In the genomic region with DNA sequence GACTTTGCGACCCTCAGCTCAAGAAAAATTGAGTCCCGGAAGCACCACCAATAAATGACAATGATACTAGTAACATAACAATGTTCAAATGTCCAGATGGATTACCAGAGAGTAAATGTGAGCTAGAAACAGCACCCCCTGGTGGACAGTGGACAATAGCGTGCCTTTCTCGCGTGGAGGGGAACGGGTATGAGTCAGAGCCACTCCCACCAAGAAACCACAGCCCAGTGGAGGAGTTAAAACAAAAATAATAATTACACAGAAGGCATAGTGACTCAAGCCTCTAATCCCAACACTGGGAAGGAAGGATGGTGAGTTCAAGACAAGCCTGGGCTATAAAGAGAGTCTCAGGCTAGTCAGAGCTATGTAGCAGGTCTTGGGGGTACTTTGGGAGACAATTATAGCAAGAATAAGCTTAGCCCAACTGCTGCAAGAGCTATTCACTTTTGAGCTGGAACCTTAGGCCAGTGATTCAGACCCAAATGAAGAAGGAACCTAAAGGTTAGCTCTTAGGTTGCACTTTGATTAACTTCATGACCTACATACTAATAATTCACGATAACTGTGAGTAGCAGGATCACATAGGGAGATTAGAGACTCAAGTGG, we compare ENCODE assay signal across 8 mouse cellular contexts. TPM values are rescaled to one million over a fixed set of nuclear protein-coding genes. Genes with fewer than 3 reads are reported as not detected.
DNase-seq lines count a peak whose midpoint lies in the region; ATAC-seq lines count a peak whose summit lies in the region.

A gene (plus strand): TSS at position 272 of the 606 bp plus-strand sequence.

- peak within 1 kb of the TSS; percentile 61 for H3K4me3 ChIP-seq in intestine, embryonic 14.5 days (ENCODE audit: low read depth, low read length)

- no peak for ATAC-seq in intestine, embryonic 14.5 days (replicated peaks; ENCODE audit: low FRiP score, low TSS enrichment, low read depth)
- ATAC-seq in megakaryocyte progenitor cell, adult 5-6 weeks (replicated peaks; ENCODE audit: poor library complexity) = peak; percentile 63

- H3K27ac ChIP-seq in intestine, embryonic 14.5 days (ENCODE audit: low read depth) = peak within 1 kb of the TSS; percentile 72

- peaks cover 9% of the 10 kb centered on the region for H3K4me1 ChIP-seq in intestine, embryonic 14.5 days (replicated peaks; ENCODE audit: control insufficient read depth, insufficient read depth, low read length)

- no peaks in the 10 kb centered on the region for H3K36me3 ChIP-seq in intestine, embryonic 14.5 days (ENCODE audit: control insufficient read depth, insufficient read depth, low read length)

- H3K4me2 ChIP-seq in intestine, embryonic 14.5 days (ENCODE audit: low read length) = peak within 1 kb of the TSS; percentile 56

- peak; percentile 85 for DNase-seq in adrenal gland, adult 2 months
- DNase-seq in embryo, embryonic 11.5 days (ENCODE audit: low read depth, low spot score) = peak; percentile 71
- peak; percentile 52 to 70 for DNase-seq in gastrocnemius, postnatal 36 days
- peak; percentile 84 for DNase-seq in intestine, embryonic 14.5 days (ENCODE audit: low spot score)
- peak; percentile 79 to 87 for DNase-seq in left cerebral cortex, postnatal 10 days (ENCODE audit: extremely low spot score in 1 of 2, low spot score in 2 of 2)
- peak; percentile 85 to 88 for DNase-seq in right cerebral cortex, postnatal 10 days (ENCODE audit: low spot score in 2 of 2)
- peak; percentile 72 to 86 for DNase-seq in urinary bladder, postnatal 4 days (ENCODE audit: low spot score in 2 of 2)

- 24% methylated on average over 7 of the region's 7 CpGs for WGBS in intestine, embryonic 14.5 days

- H3K9ac ChIP-seq in intestine, embryonic 14.5 days (ENCODE audit: low read length) = peak within 1 kb of the TSS; percentile 51

- H3K9me3 ChIP-seq in intestine, embryonic 14.5 days (ENCODE audit: control insufficient read depth, low read length) = no peaks in the 10 kb centered on the region

- H3K27me3 ChIP-seq in intestine, embryonic 14.5 days (replicated peaks; ENCODE audit: control insufficient read depth, insufficient read depth, low read length) = 0 out of 2 replicates have a peak, but pooled peaks cover 2% of the 10 kb centered on the region

- intact Hi-C loops in gastrocnemius, postnatal 36 days (cut with DNase I) = no loop called here
- intact Hi-C loops in left cerebral cortex, postnatal 10 days (cut with DNase I) = no loop called here

RNA-seq across cellular contexts. Expression of the gene that starts here (rescaled TPM):
- total RNA-seq in adrenal gland, adult 2 months (2021) = 10 to 100 TPM; 63.6 to 69.8 TPM
- polyA plus RNA-seq in adrenal gland, adult 2 months (2012; rRNA removed) = 165 and 174 TPM in 2 replicates
- total RNA-seq in gastrocnemius, postnatal 36 days (2021) = 10 to 100 TPM; 37.6 to 38.0 TPM
- polyA plus RNA-seq in intestine, embryonic 14.5 days (2014; fragmentation: Nextera tagmentation; extraction: Ambion mirVana) = 56.4 and 64.0 TPM in 2 replicates
- total RNA-seq in left cerebral cortex, postnatal 10 days (2021) = 10 to 100 TPM; 53.3 to 56.0 TPM
- 23.5 and 30.9 TPM in 2 replicates for total RNA-seq in megakaryocyte progenitor cell, adult 5-6 weeks (2015)
- 12.2 and 18.1 TPM in 2 replicates for total RNA-seq in megakaryocyte progenitor cell, adult 5-6 weeks (2017)
